Mouse (Mus musculus) MEL (cell line): ENCODE data around the gene Frmd4a.

Experiments used
- CTCF ChIP-seq, 3 experiments: IDR thresholded peaks in 2 of 3; conservative IDR thresholded peaks in 1 of 3; 2 replicates each; pipeline ENCODE4 v1.5.1; 2011 to 2012; ENCODE audit warnings: low read length in 3 of 3, low read depth in 2 of 3, mild to moderate bottlenecking in 2 of 3, improper control_type of control experiment in 1 of 3, inconsistent platforms in 1 of 3, mixed read lengths in 1 of 3, moderate library complexity in 1 of 3; ENCODE audit not compliant: control insufficient read depth in 1 of 3, insufficient read depth in 1 of 3, poor library complexity in 1 of 3, severe bottlenecking in 1 of 3
- ETS1 ChIP-seq: IDR thresholded peaks from 2 replicates; pipeline ENCODE4 v1.6.1; 2012; ENCODE audit warnings: low read depth, mild to moderate bottlenecking, inconsistent platforms, low read length, improper control_type of control experiment, moderate library complexity
- GATA1 ChIP-seq: IDR thresholded peaks from 2 replicates; pipeline ENCODE4 v1.6.1; 2011; ENCODE audit warnings: low read depth, low read length, improper control_type of control experiment
- JUND ChIP-seq: IDR thresholded peaks from 2 replicates; pipeline ENCODE4 v1.6.1; 2011; ENCODE audit warnings: low read depth, mild to moderate bottlenecking, improper control_type of control experiment, low read length
- KAT2A ChIP-seq: conservative IDR thresholded peaks from 2 replicates; pipeline ENCODE4 v1.6.1; 2012; ENCODE audit warnings: low read depth, low read length, improper control_type of control experiment, inconsistent platforms
- NRF1 ChIP-seq: IDR thresholded peaks from 2 replicates; pipeline ENCODE4 v1.6.1; 2014; ENCODE audit warnings: low read depth, mild to moderate bottlenecking, inconsistent platforms, low read length, improper control_type of control experiment, moderate library complexity; ENCODE audit not compliant: poor library complexity, insufficient read depth, severe bottlenecking
- SIN3A ChIP-seq: IDR thresholded peaks from 2 replicates; pipeline ENCODE4 v1.6.1; 2012; ENCODE audit warnings: low read length, improper control_type of control experiment, inconsistent platforms
- USF2 ChIP-seq, 2 experiments: IDR thresholded peaks; 2 replicates each; pipeline ENCODE4 v1.6.1; 2011 to 2012; ENCODE audit warnings: improper control_type of control experiment in 2 of 2, low read length in 2 of 2, borderline replicate concordance in 1 of 2, inconsistent platforms in 1 of 2, low read depth in 1 of 2, mild to moderate bottlenecking in 1 of 2; ENCODE audit not compliant: insufficient read depth in 1 of 2

DNA sequence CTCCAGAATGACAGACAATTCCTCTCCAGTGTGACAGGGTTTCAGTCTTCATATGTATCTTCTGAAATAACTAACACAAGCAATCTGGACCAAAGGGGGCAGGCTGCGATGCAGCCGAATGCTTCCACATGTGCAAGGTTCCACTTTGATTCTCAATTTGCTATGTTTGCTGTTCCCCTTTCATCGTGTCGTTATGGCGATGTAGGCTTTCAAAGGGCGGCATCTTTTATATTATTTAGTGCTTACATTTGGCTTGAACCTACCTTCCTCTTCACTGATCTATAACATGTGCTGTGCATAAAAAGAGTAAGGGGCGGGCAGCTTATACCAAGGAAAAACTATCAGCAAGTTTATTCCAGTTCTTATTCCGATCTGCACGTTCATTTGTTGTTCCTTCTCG, 322.9 kb downstream of the Frmd4a start:
- TF ChIP-seq SIN3A (no peak), NRF1 (no peak), JUND (no peak), CTCF (IDR thresholded peaks at IDR 0.05 in 2 of 3, conservative IDR thresholded peaks at IDR 0.05 in 1 of 3; ENCODE audit: control insufficient read depth in 1 of 3, insufficient read depth in 1 of 3, low read depth in 2 of 3, low read length in 3 of 3, poor library complexity in 1 of 3, severe bottlenecking in 1 of 3) (no peak), KAT2A (no peak), GATA1 (no peak), USF2 (IDR thresholded peaks at IDR 0.05; ENCODE audit: borderline replicate concordance in 1 of 2, insufficient read depth in 1 of 2, low read depth in 1 of 2, low read length in 2 of 2) (no peak), ETS1 (no peak)
